Mouse (Mus musculus): ENCODE data around the gene Nptx1. TPM values are rescaled to one million over a fixed set of nuclear protein-coding genes. Genes with fewer than 3 reads are reported as not detected.

The Nptx1 gene
- polyA plus RNA-seq, 1 experiment from 2014 or later = not detected

- peaks cover 9% of the 10 kb centered on the region for H3K4me1 ChIP-seq (replicated peaks)
- no peak for ATAC-seq (ENCODE audit: insufficient read depth)
- WGBS (ENCODE audit: insufficient replicate concordance) = 40% methylated on average over 9 of the region's 9 CpGs
Observed at GRCm38 (mm10) chr11:119542371-119542770, 5.2 kb downstream of the Nptx1 start.

GRCm38 (mm10) chr11:119541082-119541481, 6.5 kb downstream of the Nptx1 start:
- H3K27me3 ChIP-seq = peaks cover 71% of the 10 kb centered on the region
- H3K27ac ChIP-seq (replicated peaks) = no peak overlapping the region
- H3K4me1 ChIP-seq (replicated peaks) = no peaks in the 10 kb centered on the region
- H3K36me3 ChIP-seq (replicated peaks) = no peaks in the 10 kb centered on the region
- ATAC-seq (ENCODE audit: insufficient read depth) = no peak
- 46% methylated on average over 9 of the region's 9 CpGs for WGBS (ENCODE audit: insufficient replicate concordance)
- H3K9me3 ChIP-seq (replicated peaks) = no peaks in the 10 kb centered on the region
- H3K4me2 ChIP-seq = no peak overlapping the region
- no peak overlapping the region for H3K4me3 ChIP-seq (replicated peaks)
- H3K9ac ChIP-seq = no peak overlapping the region

More at GRCm38 (mm10) chr11:119542371-119542770, 5.2 kb downstream of the Nptx1 start:
- Histone ChIP-seq H3K27ac (replicated peaks) (no peak overlapping the region), H3K36me3 (replicated peaks) (no peaks in the 10 kb centered on the region), H3K4me2 (no peak overlapping the region), H3K27me3 (peaks cover 84% of the 10 kb centered on the region), H3K9ac (no peak overlapping the region), H3K9me3 (replicated peaks) (no peaks in the 10 kb centered on the region), H3K4me3 (replicated peaks) (no peak overlapping the region)

- Histone ChIP-seq H3K4me3 (replicated peaks) (no peak overlapping the region), H3K36me3 (replicated peaks) (no peaks in the 10 kb centered on the region), H3K27ac (replicated peaks) (no peak overlapping the region), H3K4me1 (replicated peaks) (no peaks in the 10 kb centered on the region), H3K27me3 (peaks cover 66% of the 10 kb centered on the region), H3K9ac (no peak overlapping the region), H3K9me3 (replicated peaks) (no peaks in the 10 kb centered on the region), H3K4me2 (no peak overlapping the region)
- ATAC-seq (ENCODE audit: insufficient read depth) = no peak
- WGBS (ENCODE audit: insufficient replicate concordance) = 60% methylated on average over 9 of the region's 9 CpGs
Observed at GRCm38 (mm10) chr11:119540560-119540959, 7.0 kb downstream of the Nptx1 start.

- H3K4me2 ChIP-seq = no peak overlapping the region
- 27% methylated on average over 14 of the region's 14 CpGs for WGBS (ENCODE audit: insufficient replicate concordance)
- no peak for ATAC-seq (ENCODE audit: insufficient read depth)
- H3K27ac ChIP-seq (replicated peaks) = no peak overlapping the region
- H3K36me3 ChIP-seq (replicated peaks) = no peaks in the 10 kb centered on the region
- H3K4me1 ChIP-seq (replicated peaks) = no peaks in the 10 kb centered on the region
- peaks cover 60% of the 10 kb centered on the region for H3K27me3 ChIP-seq
- H3K4me3 ChIP-seq (replicated peaks) = no peak overlapping the region
- no peak overlapping the region for H3K9ac ChIP-seq
- H3K9me3 ChIP-seq (replicated peaks) = no peaks in the 10 kb centered on the region
Observed at GRCm38 (mm10) chr11:119539944-119540343, 7.6 kb downstream of the Nptx1 start.

GRCm38 (mm10) chr11:119533745-119534144, 13.8 kb downstream of the Nptx1 start:
- no peaks in the 10 kb centered on the region for H3K4me1 ChIP-seq (replicated peaks)
- ATAC-seq (ENCODE audit: insufficient read depth) = no peak

GRCm38 (mm10) chr11:119532460-119532859, 15.1 kb downstream of the Nptx1 start:
- H3K9me3 ChIP-seq (replicated peaks) = no peaks in the 10 kb centered on the region
- H3K36me3 ChIP-seq (replicated peaks) = no peaks in the 10 kb centered on the region
- H3K4me3 ChIP-seq (replicated peaks) = no peak overlapping the region
- peaks cover 13% of the 10 kb centered on the region for H3K27me3 ChIP-seq
- no peak overlapping the region for H3K27ac ChIP-seq (replicated peaks)
- no peaks in the 10 kb centered on the region for H3K4me1 ChIP-seq (replicated peaks)
- no peak overlapping the region for H3K4me2 ChIP-seq
- 66% methylated on average over 8 of the region's 8 CpGs for WGBS (ENCODE audit: insufficient replicate concordance)
- no peak overlapping the region for H3K9ac ChIP-seq
- no peak for ATAC-seq (ENCODE audit: insufficient read depth)

More at GRCm38 (mm10) chr11:119533745-119534144, 13.8 kb downstream of the Nptx1 start:
- Histone ChIP-seq H3K27me3 (peaks cover 13% of the 10 kb centered on the region), H3K4me3 (replicated peaks) (no peak overlapping the region), H3K4me2 (no peak overlapping the region), H3K9me3 (replicated peaks) (no peaks in the 10 kb centered on the region), H3K36me3 (replicated peaks) (no peaks in the 10 kb centered on the region), H3K9ac (no peak overlapping the region), H3K27ac (replicated peaks) (no peak overlapping the region)
- WGBS (ENCODE audit: insufficient replicate concordance) = 54% methylated on average over 7 of the region's 7 CpGs

GRCm38 (mm10) chr11:119528930-119529329, 18.6 kb downstream of the Nptx1 start:
- ATAC-seq (ENCODE audit: insufficient read depth) = no peak
- 61% methylated on average over 11 of the region's 11 CpGs for WGBS (ENCODE audit: insufficient replicate concordance)

GRCm38 (mm10) chr11:119526068-119526966, 21.2 kb downstream of the Nptx1 start:
- no peak overlapping the region for H3K9ac ChIP-seq
- 62% methylated on average over 14 of the region's 14 CpGs for WGBS (ENCODE audit: insufficient replicate concordance)
- H3K4me3 ChIP-seq (replicated peaks) = no peak overlapping the region

More at GRCm38 (mm10) chr11:119528930-119529329, 18.6 kb downstream of the Nptx1 start:
- H3K27ac ChIP-seq (replicated peaks) = no peak overlapping the region
- H3K9me3 ChIP-seq (replicated peaks) = no peaks in the 10 kb centered on the region
- H3K4me2 ChIP-seq = no peak overlapping the region
- peaks cover 5% of the 10 kb centered on the region for H3K4me1 ChIP-seq (replicated peaks)
- H3K4me3 ChIP-seq (replicated peaks) = no peak overlapping the region
- H3K9ac ChIP-seq = no peak overlapping the region
- H3K36me3 ChIP-seq (replicated peaks) = no peaks in the 10 kb centered on the region
- H3K27me3 ChIP-seq = peaks cover 10% of the 10 kb centered on the region

GRCm38 (mm10) chr11:119524545-119524949, 23.0 kb downstream of the Nptx1 start:
- Histone ChIP-seq H3K27me3 (no peaks in the 10 kb centered on the region), H3K4me3 (replicated peaks) (peak overlapping the region; percentile 52), H3K9ac (0 out of 2 replicates have a peak overlapping the region, but pooled peaks have one; percentile 36), H3K9me3 (replicated peaks) (no peaks in the 10 kb centered on the region), H3K4me1 (replicated peaks) (peaks cover 5% of the 10 kb centered on the region), H3K36me3 (replicated peaks) (no peaks in the 10 kb centered on the region), H3K27ac (replicated peaks) (no peak overlapping the region), H3K4me2 (peak overlapping the region; percentile 74)
- ATAC-seq (ENCODE audit: insufficient read depth) = peak; percentile 83
- 2% methylated on average over 33 of the region's 33 CpGs for WGBS (ENCODE audit: insufficient replicate concordance)

More at GRCm38 (mm10) chr11:119526068-119526966, 21.2 kb downstream of the Nptx1 start:
- Histone ChIP-seq H3K4me1 (replicated peaks) (peaks cover 5% of the 10 kb centered on the region), H3K27me3 (no peaks in the 10 kb centered on the region), H3K27ac (replicated peaks) (no peak overlapping the region), H3K36me3 (replicated peaks) (no peaks in the 10 kb centered on the region), H3K4me2 (no peak overlapping the region), H3K9me3 (replicated peaks) (no peaks in the 10 kb centered on the region)
- no peak for ATAC-seq (ENCODE audit: insufficient read depth)

GRCm38 (mm10) chr11:119523392-119523791, 24.2 kb downstream of the Nptx1 start:
- WGBS (ENCODE audit: insufficient replicate concordance) = 63% methylated on average over 3 of the region's 3 CpGs
- Histone ChIP-seq H3K4me1 (replicated peaks) (peaks cover 5% of the 10 kb centered on the region), H3K36me3 (replicated peaks) (no peaks in the 10 kb centered on the region), H3K4me2 (no peak overlapping the region), H3K27ac (replicated peaks) (no peak overlapping the region), H3K9ac (no peak overlapping the region), H3K9me3 (replicated peaks) (no peaks in the 10 kb centered on the region), H3K27me3 (peaks cover 4% of the 10 kb centered on the region; the same call in 1 of the 2 replicates), H3K4me3 (replicated peaks) (no peak overlapping the region)
- ATAC-seq (ENCODE audit: insufficient read depth) = no peak

- Histone ChIP-seq H3K36me3 (replicated peaks) (no peaks in the 10 kb centered on the region), H3K27me3 (peaks cover 5% of the 10 kb centered on the region; the same call in 1 of the 2 replicates), H3K27ac (replicated peaks) (no peak overlapping the region), H3K4me2 (no peak overlapping the region), H3K4me3 (replicated peaks) (no peak overlapping the region), H3K9ac (no peak overlapping the region), H3K4me1 (replicated peaks) (peaks cover 5% of the 10 kb centered on the region), H3K9me3 (replicated peaks) (no peaks in the 10 kb centered on the region)
- no peak for ATAC-seq (ENCODE audit: insufficient read depth)
- WGBS (ENCODE audit: insufficient replicate concordance) = 55% methylated on average over 8 of the region's 8 CpGs
Observed at GRCm38 (mm10) chr11:119522779-119523178, 24.8 kb downstream of the Nptx1 start.

All from liver, embryonic 15.5 days (tissue).